Mouse (Mus musculus) embryonic facial prominence, embryonic 15.5 days (tissue): ENCODE data around the gene Gm21976. TPM values are rescaled to one million over a fixed set of nuclear protein-coding genes. Genes with fewer than 3 reads are reported as not detected.

Experiments
- ATAC-seq: fragments of 200-750 bp; cut with Nextera tagmentation; 2 replicates; pipeline ENCODE4 v1.8.0; 2017; ENCODE audit warnings: low read depth, moderate TSS enrichment; ENCODE audit not compliant: insufficient number of reproducible peaks, low FRiP score, low TSS enrichment
- H3K27ac ChIP-seq: fragments of 300-500 bp; sonication (generic); replicated peaks from 2 replicates; pipeline ENCODE4 v1.5.1; 2015; ENCODE audit warnings: mild to moderate bottlenecking, inconsistent platforms
- H3K27me3 ChIP-seq: fragments of 300-500 bp; sonication (generic); 2 replicates; pipeline ENCODE4 v1.6.1; 2015; ENCODE audit warnings: inconsistent platforms
- H3K36me3 ChIP-seq: fragments of 300-500 bp; sonication (generic); 2 replicates; pipeline ENCODE4 v1.6.1; 2015; ENCODE audit warnings: mild to moderate bottlenecking, inconsistent platforms
- H3K4me1 ChIP-seq: fragments of 300-500 bp; sonication (generic); 2 replicates; pipeline ENCODE4 v1.6.1; 2015; ENCODE audit warnings: inconsistent platforms
- H3K4me2 ChIP-seq: fragments of 300-500 bp; sonication (generic); replicated peaks from 2 replicates; pipeline ENCODE4 v1.6.1; 2015; ENCODE audit warnings: mild to moderate bottlenecking, inconsistent platforms
- H3K4me3 ChIP-seq: fragments of 300-500 bp; sonication (generic); replicated peaks from 2 replicates; pipeline ENCODE4 v1.5.1; 2015; ENCODE audit warnings: mild to moderate bottlenecking, inconsistent platforms
- H3K9ac ChIP-seq: fragments of 300-500 bp; sonication (generic); 2 replicates; pipeline ENCODE4 v1.6.1; 2015; ENCODE audit warnings: inconsistent platforms
- H3K9me3 ChIP-seq: fragments of 300-500 bp; sonication (generic); replicated peaks from 2 replicates; pipeline ENCODE4 v1.6.1; 2016; ENCODE audit warnings: inconsistent platforms
- WGBS: fragments of 180-500 bp; shearing (Covaris S2); methylation state at CpG from one replicate; pipeline ENCODE4 v1.1.7; 2015; 5-methylcytosine and 5-hydroxymethylcytosine counted together
- polyA plus RNA-seq: library from polyadenylated mRNA; unstranded; fragments of >200 nt; fragmentation: Nextera tagmentation; extraction: Ambion mirVana; gene quantifications from 2 replicates; pipeline ENCODE4 v1.2.1, GENCODE M21; 2015

Gene Gm21976
- polyA plus RNA-seq, 1 experiment from 2014 or later: 1.0 TPM

GRCm38 (mm10) chr13:98263458-98263987 lies 16.2 kb upstream of the Gm21976 start:
- H3K36me3 ChIP-seq: peaks cover 22% of the 10 kb centered on the region
- H3K4me2 ChIP-seq: peak overlapping the region; percentile 73
- peak; percentile 41 for ATAC-seq
- whole genome bisulfite sequencing: under 1% methylated on average over 16 of the region's 16 CpGs
- no peaks in the 10 kb centered on the region for H3K27me3 ChIP-seq
- peaks cover 17% of the 10 kb centered on the region for H3K4me1 ChIP-seq
- H3K27ac ChIP-seq: peak overlapping the region; percentile 94
- peak overlapping the region; percentile 95 for H3K4me3 ChIP-seq
- peak overlapping the region; percentile 80 for H3K9ac ChIP-seq
- H3K9me3 ChIP-seq: no peaks in the 10 kb centered on the region

GRCm38 (mm10) chr13:98264111-98264510 lies 15.6 kb upstream of the Gm21976 start:
- H3K36me3 ChIP-seq: peaks cover 25% of the 10 kb centered on the region
- no peak overlapping the region for H3K27ac ChIP-seq
- ATAC-seq: no peak
- H3K4me1 ChIP-seq: peaks cover 17% of the 10 kb centered on the region
- 29% methylated on average over 5 of the region's 5 CpGs for WGBS
- peak overlapping the region; percentile 80; the same call in 1 of the 2 replicates for H3K9ac ChIP-seq
- peak overlapping the region; percentile 95 for H3K4me3 ChIP-seq
- no peaks in the 10 kb centered on the region for H3K27me3 ChIP-seq
- no peaks in the 10 kb centered on the region for H3K9me3 ChIP-seq
- peak overlapping the region; percentile 73 for H3K4me2 ChIP-seq

GRCm38 (mm10) chr13:98274023-98274422 lies 5.7 kb upstream of the Gm21976 start:
- WGBS: 92% methylated on average over 9 of the region's 9 CpGs
- ATAC-seq: no peak
- peaks cover 41% of the 10 kb centered on the region for H3K36me3 ChIP-seq
- no peak overlapping the region for H3K27ac ChIP-seq
- no peak overlapping the region for H3K9ac ChIP-seq
- no peak overlapping the region for H3K4me2 ChIP-seq
- no peaks in the 10 kb centered on the region for H3K27me3 ChIP-seq
- H3K4me3 ChIP-seq: no peak overlapping the region
- no peaks in the 10 kb centered on the region for H3K9me3 ChIP-seq
- no peaks in the 10 kb centered on the region for H3K4me1 ChIP-seq

GRCm38 (mm10) chr13:98275646-98276045 lies 4.0 kb upstream of the Gm21976 start:
- no peaks in the 10 kb centered on the region for H3K4me1 ChIP-seq
- 67% methylated on average over 4 of the region's 4 CpGs for WGBS
- no peak for ATAC-seq

GRCm38 (mm10) chr13:98276253-98276652 lies 3.4 kb upstream of the Gm21976 start:
- H3K9me3 ChIP-seq: no peaks in the 10 kb centered on the region
- H3K27me3 ChIP-seq: no peaks in the 10 kb centered on the region
- H3K27ac ChIP-seq: no peak overlapping the region
- no peak overlapping the region for H3K9ac ChIP-seq
- H3K4me1 ChIP-seq: no peaks in the 10 kb centered on the region
- 89% methylated on average over 7 of the region's 7 CpGs for WGBS
- peaks cover 34% of the 10 kb centered on the region for H3K36me3 ChIP-seq
- no peak for ATAC-seq
- no peak overlapping the region for H3K4me3 ChIP-seq
- no peak overlapping the region for H3K4me2 ChIP-seq

More at GRCm38 (mm10) chr13:98275646-98276045, 4.0 kb upstream of the Gm21976 start:
- Histone ChIP-seq H3K9ac (no peak overlapping the region), H3K9me3 (no peaks in the 10 kb centered on the region), H3K36me3 (peaks cover 38% of the 10 kb centered on the region), H3K4me2 (no peak overlapping the region), H3K27me3 (no peaks in the 10 kb centered on the region), H3K4me3 (no peak overlapping the region), H3K27ac (no peak overlapping the region)

GRCm38 (mm10) chr13:98277501-98277900 lies 2.2 kb upstream of the Gm21976 start:
- H3K4me3 ChIP-seq: no peak overlapping the region
- ATAC-seq: no peak
- H3K4me1 ChIP-seq: no peaks in the 10 kb centered on the region
- H3K27ac ChIP-seq: no peak overlapping the region
- no peaks in the 10 kb centered on the region for H3K27me3 ChIP-seq
- no peaks in the 10 kb centered on the region for H3K9me3 ChIP-seq
- H3K9ac ChIP-seq: no peak overlapping the region
- 84% methylated on average over 2 of the region's 2 CpGs for WGBS
- H3K36me3 ChIP-seq: peaks cover 23% of the 10 kb centered on the region
- H3K4me2 ChIP-seq: no peak overlapping the region

- Histone ChIP-seq H3K9me3 (no peaks in the 10 kb centered on the region), H3K4me2 (no peak overlapping the region), H3K36me3 (no peaks in the 10 kb centered on the region), H3K9ac (no peak overlapping the region), H3K4me3 (no peak overlapping the region), H3K4me1 (no peaks in the 10 kb centered on the region), H3K27ac (no peak overlapping the region), H3K27me3 (no peaks in the 10 kb centered on the region)
- 76% methylated on average over 12 of the region's 12 CpGs for WGBS
- no peak for ATAC-seq
Observed at GRCm38 (mm10) chr13:98280990-98281650, 1.4 kb downstream of the Gm21976 start.

- Histone ChIP-seq H3K4me1 (no peaks in the 10 kb centered on the region), H3K9ac (no peak overlapping the region), H3K36me3 (no peaks in the 10 kb centered on the region), H3K27me3 (no peaks in the 10 kb centered on the region), H3K27ac (no peak overlapping the region), H3K9me3 (no peaks in the 10 kb centered on the region), H3K4me2 (no peak overlapping the region), H3K4me3 (no peak overlapping the region)
- no peak for ATAC-seq
- WGBS: 37% methylated on average over 2 of the region's 2 CpGs
Observed at GRCm38 (mm10) chr13:98290719-98291118, 11.0 kb downstream of the Gm21976 start.

GRCm38 (mm10) chr13:98291712-98292111 lies 12.0 kb downstream of the Gm21976 start:
- Histone ChIP-seq H3K9ac (no peak overlapping the region), H3K9me3 (no peaks in the 10 kb centered on the region), H3K4me3 (no peak overlapping the region), H3K4me1 (no peaks in the 10 kb centered on the region), H3K27me3 (no peaks in the 10 kb centered on the region), H3K36me3 (no peaks in the 10 kb centered on the region), H3K4me2 (no peak overlapping the region), H3K27ac (0 out of 2 replicates have a peak overlapping the region, but pooled peaks have one; percentile 44)
- ATAC-seq: no peak
- 74% methylated on average over 8 of the region's 8 CpGs for WGBS

- 34% methylated on average over 5 of the region's 5 CpGs for WGBS
- 0 out of 2 replicates have a peak, but pooled peaks have one; percentile 41 for ATAC-seq
- Histone ChIP-seq H3K4me2 (no peak overlapping the region), H3K9me3 (no peaks in the 10 kb centered on the region), H3K27ac (peak overlapping the region; percentile 75), H3K9ac (no peak overlapping the region), H3K4me3 (no peak overlapping the region), H3K4me1 (0 out of 2 replicates have a peak, but pooled peaks cover 4% of the 10 kb centered on the region), H3K36me3 (no peaks in the 10 kb centered on the region), H3K27me3 (no peaks in the 10 kb centered on the region)
Observed at GRCm38 (mm10) chr13:98296072-98296471, 16.4 kb downstream of the Gm21976 start.

- H3K27ac ChIP-seq: 0 out of 2 replicates have a peak overlapping the region, but pooled peaks have one; percentile 11
- H3K4me2 ChIP-seq: no peak overlapping the region
- WGBS: 90% methylated on average over 6 of the region's 6 CpGs
- no peak overlapping the region for H3K9ac ChIP-seq
- H3K9me3 ChIP-seq: no peaks in the 10 kb centered on the region
- no peak for ATAC-seq
- 0 out of 2 replicates have a peak, but pooled peaks cover 4% of the 10 kb centered on the region for H3K4me1 ChIP-seq
- no peaks in the 10 kb centered on the region for H3K36me3 ChIP-seq
- no peak overlapping the region for H3K4me3 ChIP-seq
- H3K27me3 ChIP-seq: no peaks in the 10 kb centered on the region
Observed at GRCm38 (mm10) chr13:98297883-98298482, 18.3 kb downstream of the Gm21976 start.
